Mouse (Mus musculus) heart, embryonic 13.5 days (tissue): ENCODE data around the gene Zfp488. TPM values are rescaled to one million over a fixed set of nuclear protein-coding genes. Genes with fewer than 3 reads are reported as not detected.

Source experiments
- ATAC-seq: fragments of 200-750 bp; cut with Nextera tagmentation; 2 replicates; pipeline ENCODE4 v1.8.0; 2017; ENCODE audit warnings: moderate TSS enrichment; ENCODE audit not compliant: insufficient number of reproducible peaks, low FRiP score, low TSS enrichment; ENCODE audit errors: extremely low read depth
- H3K27ac ChIP-seq: fragments of 300-500 bp; sonication (generic); replicated peaks from 2 replicates; pipeline ENCODE4 v1.5.1; 2015; ENCODE audit warnings: moderate library complexity, mild to moderate bottlenecking, inconsistent platforms
- H3K27me3 ChIP-seq: fragments of 300-500 bp; sonication (generic); replicated peaks from 2 replicates; pipeline ENCODE4 v1.6.1; 2015; ENCODE audit warnings: mild to moderate bottlenecking, inconsistent platforms
- H3K36me3 ChIP-seq: fragments of 300-500 bp; sonication (generic); 2 replicates; pipeline ENCODE4 v1.6.1; 2015; ENCODE audit warnings: mild to moderate bottlenecking, inconsistent platforms
- H3K4me1 ChIP-seq: fragments of 300-500 bp; sonication (generic); 2 replicates; pipeline ENCODE4 v1.6.1; 2015; ENCODE audit warnings: inconsistent platforms
- H3K4me2 ChIP-seq: fragments of 300-500 bp; sonication (generic); 2 replicates; pipeline ENCODE4 v1.6.1; 2015; ENCODE audit warnings: inconsistent platforms, mild to moderate bottlenecking, moderate library complexity
- H3K4me3 ChIP-seq: fragments of 300-500 bp; sonication (generic); 2 replicates; pipeline ENCODE4 v1.5.1; 2015; ENCODE audit warnings: moderate library complexity, mild to moderate bottlenecking, inconsistent platforms
- H3K9ac ChIP-seq: fragments of 300-500 bp; sonication (generic); 2 replicates; pipeline ENCODE4 v1.6.1; 2015; ENCODE audit warnings: inconsistent platforms, mild to moderate bottlenecking, moderate library complexity
- H3K9me3 ChIP-seq: fragments of 300-500 bp; sonication (generic); 2 replicates; pipeline ENCODE4 v1.6.1; 2016; ENCODE audit warnings: inconsistent platforms
- WGBS: fragments of 180-500 bp; shearing (Covaris S2); methylation state at CpG from one replicate; pipeline ENCODE4 v1.1.7; 2015; ENCODE audit warnings: mixed read lengths; 5-methylcytosine and 5-hydroxymethylcytosine counted together
- polyA plus RNA-seq: library from polyadenylated mRNA; unstranded; fragments of >200 nt; fragmentation: Nextera tagmentation; extraction: Ambion mirVana; gene quantifications from 2 replicates; pipeline ENCODE4 v1.2.1, GENCODE M21; 2015

Gene Zfp488
- polyA plus RNA-seq, 1 experiment from 2014 or later, result 0.03 TPM

DNA sequence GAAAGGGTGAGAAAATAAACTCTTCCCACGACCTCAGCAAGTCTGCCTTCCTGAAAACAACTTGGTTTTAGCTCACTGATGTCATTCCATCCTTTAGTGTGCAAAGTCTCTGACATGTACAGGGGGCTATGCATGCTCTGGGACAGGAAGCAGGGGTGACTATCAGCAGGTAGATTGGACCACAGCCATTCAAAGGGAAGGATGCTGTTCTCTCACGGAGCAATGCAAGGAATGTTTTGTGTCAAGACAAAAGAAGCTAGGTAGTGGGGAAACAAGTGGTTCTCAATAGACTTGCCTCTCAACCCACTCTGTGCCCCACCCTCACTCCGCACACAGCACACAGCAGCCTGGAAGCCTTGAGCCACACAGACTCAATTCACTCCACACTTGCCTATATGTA is 10.6 kb upstream of the Zfp488 start:
- Histone ChIP-seq H3K4me2 (no peak overlapping the region), H3K27ac (no peak overlapping the region), H3K9me3 (no peaks in the 10 kb centered on the region), H3K36me3 (no peaks in the 10 kb centered on the region), H3K27me3 (peaks cover 4% of the 10 kb centered on the region; the same call in 1 of the 2 replicates), H3K9ac (no peak overlapping the region), H3K4me3 (no peak overlapping the region), H3K4me1 (peaks cover 7% of the 10 kb centered on the region)
- ATAC-seq, result no peak
- WGBS, result 48% methylated on average over 3 of the region's 3 CpGs

DNA sequence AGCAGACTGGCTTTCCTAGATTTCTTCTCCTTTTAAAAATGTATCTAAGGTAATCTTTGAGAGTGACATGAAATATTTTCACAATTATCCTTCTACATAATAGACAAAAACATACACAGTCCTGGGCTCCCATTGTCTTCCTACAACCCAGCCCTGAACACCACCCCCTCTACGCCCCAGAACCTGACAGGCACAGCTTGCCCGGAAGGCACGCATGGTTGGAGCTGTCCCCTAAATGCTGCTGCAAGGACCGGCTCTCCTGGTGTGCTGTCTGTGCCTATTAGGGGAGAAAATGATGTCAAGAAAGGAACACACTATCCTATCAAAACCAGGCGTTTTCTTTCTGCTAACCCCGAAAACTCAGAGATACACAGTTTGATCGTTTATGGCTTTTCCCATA is 816 bp downstream of the Zfp488 start:
- Histone ChIP-seq H3K27ac (no peak overlapping the region), H3K9ac (no peak overlapping the region), H3K4me1 (peaks cover 15% of the 10 kb centered on the region; the same call in 1 of the 2 replicates), H3K4me2 (no peak overlapping the region), H3K9me3 (no peaks in the 10 kb centered on the region), H3K4me3 (no peak overlapping the region), H3K36me3 (no peaks in the 10 kb centered on the region), H3K27me3 (peaks cover 43% of the 10 kb centered on the region)
- no peak for ATAC-seq
- 36% methylated on average over 7 of the region's 7 CpGs for WGBS

DNA sequence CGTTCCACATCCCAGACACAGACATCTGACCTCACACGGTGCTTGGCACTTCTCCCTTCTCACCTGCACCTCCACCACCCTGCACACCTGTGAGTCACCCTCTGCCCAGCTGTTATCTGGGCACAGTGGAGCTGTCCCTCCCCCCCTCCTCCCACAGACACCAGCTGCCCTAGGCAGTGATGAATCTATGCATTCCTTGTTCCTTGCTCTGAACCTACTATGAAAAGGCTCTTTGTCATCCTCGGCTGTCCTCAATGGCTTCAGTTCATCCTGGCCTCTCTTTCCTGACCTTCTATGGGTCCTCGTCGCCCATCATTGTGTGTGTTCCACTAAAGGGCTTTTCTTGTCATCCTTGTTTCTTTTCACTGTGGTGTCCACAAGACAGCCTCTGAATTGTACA is 3.8 kb downstream of the Zfp488 start:
- H3K9ac ChIP-seq, result no peak overlapping the region
- H3K4me1 ChIP-seq, result peaks cover 15% of the 10 kb centered on the region; the same call in 1 of the 2 replicates
- H3K9me3 ChIP-seq, result no peaks in the 10 kb centered on the region
- no peak overlapping the region for H3K4me3 ChIP-seq
- no peak overlapping the region for H3K4me2 ChIP-seq
- ATAC-seq, result no peak
- H3K36me3 ChIP-seq, result no peaks in the 10 kb centered on the region
- 64% methylated on average over 5 of the region's 5 CpGs for WGBS
- H3K27me3 ChIP-seq, result peaks cover 46% of the 10 kb centered on the region
- no peak overlapping the region for H3K27ac ChIP-seq

DNA sequence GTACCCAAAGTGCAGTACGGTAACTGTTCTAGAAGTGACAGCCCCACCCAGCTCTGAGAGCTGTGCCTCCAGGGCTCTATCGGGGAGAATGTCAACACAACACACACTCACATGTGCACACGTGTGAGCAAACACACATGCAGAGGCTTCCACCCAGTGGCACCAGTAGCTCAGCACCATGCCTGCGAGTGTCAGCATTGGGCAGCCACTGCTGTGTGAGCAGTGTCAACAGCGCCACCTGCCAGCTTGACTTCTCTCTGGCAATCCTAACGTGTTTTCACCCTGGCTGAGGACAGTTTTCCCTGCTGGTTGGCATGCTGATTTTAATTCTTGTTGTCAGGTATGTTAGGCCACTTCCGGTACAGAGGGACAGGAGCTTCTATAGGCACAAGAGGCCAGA is 5.9 kb downstream of the Zfp488 start:
- H3K4me2 ChIP-seq, result no peak overlapping the region
- peaks cover 25% of the 10 kb centered on the region for H3K27me3 ChIP-seq
- H3K27ac ChIP-seq, result no peak overlapping the region
- 38% methylated on average over 7 of the region's 7 CpGs for WGBS
- no peaks in the 10 kb centered on the region for H3K36me3 ChIP-seq
- ATAC-seq, result no peak
- no peak overlapping the region for H3K9ac ChIP-seq
- no peaks in the 10 kb centered on the region for H3K9me3 ChIP-seq
- H3K4me3 ChIP-seq, result no peak overlapping the region
- peaks cover under 1% of the 10 kb centered on the region; the same call in 1 of the 2 replicates for H3K4me1 ChIP-seq

DNA sequence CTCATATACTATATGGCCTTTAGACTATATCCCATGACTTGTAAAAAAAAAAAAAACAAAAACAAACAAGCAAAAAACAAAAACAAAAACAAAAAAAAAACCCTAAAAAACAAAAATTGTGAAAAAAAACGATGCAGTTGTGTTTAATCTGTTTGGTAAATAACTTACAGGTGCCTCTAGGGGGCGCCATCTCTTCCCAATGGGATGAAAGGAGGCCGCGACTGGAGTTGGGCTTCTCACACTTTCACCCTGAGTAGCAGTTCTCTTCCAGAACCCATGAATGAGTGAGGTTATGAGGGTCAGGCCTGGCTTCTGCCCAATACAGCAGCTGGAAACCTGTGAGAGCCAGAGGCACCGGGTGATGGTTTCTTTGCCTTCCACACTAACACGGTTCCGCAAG is 12.9 kb downstream of the Zfp488 start:
- Histone ChIP-seq H3K4me1 (no peaks in the 10 kb centered on the region), H3K9me3 (no peaks in the 10 kb centered on the region), H3K27ac (no peak overlapping the region), H3K27me3 (no peaks in the 10 kb centered on the region), H3K4me2 (no peak overlapping the region), H3K9ac (no peak overlapping the region), H3K36me3 (no peaks in the 10 kb centered on the region), H3K4me3 (no peak overlapping the region)
- WGBS, result 51% methylated on average over 7 of the region's 7 CpGs
- no peak for ATAC-seq

DNA sequence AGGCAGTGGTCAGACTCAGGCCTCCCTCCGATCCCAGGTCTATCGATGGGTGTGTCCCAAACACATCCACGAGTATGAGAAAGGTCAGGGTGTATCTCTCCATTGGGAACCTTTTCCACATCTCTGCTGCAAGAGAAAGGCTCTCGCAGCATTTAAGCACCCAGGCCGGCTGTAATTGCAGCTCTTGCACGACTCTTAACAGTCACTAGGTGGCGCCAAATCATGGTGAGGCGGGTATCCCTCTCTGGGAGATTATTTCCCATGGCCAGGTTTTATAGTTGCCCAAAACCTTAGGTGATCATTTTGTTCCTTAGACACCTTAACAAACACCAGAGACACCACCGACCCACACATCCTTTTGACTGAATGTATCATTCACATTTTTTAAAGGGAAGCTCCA is 19.2 kb downstream of the Zfp488 start:
- ATAC-seq, result no peak

DNA sequence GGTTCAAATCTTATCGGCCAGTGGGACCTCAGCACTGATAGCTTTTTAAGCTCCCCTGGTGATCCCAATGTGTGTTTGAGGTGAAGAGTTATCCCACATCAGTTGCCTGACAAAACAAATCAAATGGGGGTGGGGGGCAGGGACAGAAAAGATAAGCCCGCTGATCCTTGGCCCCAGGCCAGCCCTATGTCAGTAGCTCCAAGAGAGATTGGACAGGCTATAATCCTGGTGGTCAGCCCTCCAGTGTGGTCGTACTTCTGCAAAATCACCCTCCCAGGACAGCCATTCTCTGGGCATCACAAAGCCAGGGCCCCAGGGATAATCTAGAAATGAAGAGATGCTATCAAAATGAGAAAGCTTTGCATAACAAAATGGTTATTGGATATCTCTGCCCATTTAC is 19.7 kb downstream of the Zfp488 start:
- no peaks in the 10 kb centered on the region for H3K9me3 ChIP-seq
- no peak overlapping the region for H3K9ac ChIP-seq
- H3K4me1 ChIP-seq, result peaks cover 14% of the 10 kb centered on the region
- H3K27ac ChIP-seq, result no peak overlapping the region
- no peak overlapping the region for H3K4me3 ChIP-seq
- no peak for ATAC-seq
- 0 out of 2 replicates have a peak, but pooled peaks cover 3% of the 10 kb centered on the region for H3K27me3 ChIP-seq
- 6% methylated on average over 3 of the region's 3 CpGs for WGBS
- no peak overlapping the region for H3K4me2 ChIP-seq
- no peaks in the 10 kb centered on the region for H3K36me3 ChIP-seq

More for the DNA sequence above, 19.2 kb downstream of the Zfp488 start:
- Histone ChIP-seq H3K36me3 (no peaks in the 10 kb centered on the region), H3K9me3 (no peaks in the 10 kb centered on the region), H3K4me1 (peaks cover 14% of the 10 kb centered on the region), H3K27ac (no peak overlapping the region), H3K27me3 (0 out of 2 replicates have a peak, but pooled peaks cover 3% of the 10 kb centered on the region), H3K4me2 (no peak overlapping the region), H3K4me3 (no peak overlapping the region), H3K9ac (no peak overlapping the region)
- WGBS, result 6% methylated on average over 9 of the region's 9 CpGs

DNA sequence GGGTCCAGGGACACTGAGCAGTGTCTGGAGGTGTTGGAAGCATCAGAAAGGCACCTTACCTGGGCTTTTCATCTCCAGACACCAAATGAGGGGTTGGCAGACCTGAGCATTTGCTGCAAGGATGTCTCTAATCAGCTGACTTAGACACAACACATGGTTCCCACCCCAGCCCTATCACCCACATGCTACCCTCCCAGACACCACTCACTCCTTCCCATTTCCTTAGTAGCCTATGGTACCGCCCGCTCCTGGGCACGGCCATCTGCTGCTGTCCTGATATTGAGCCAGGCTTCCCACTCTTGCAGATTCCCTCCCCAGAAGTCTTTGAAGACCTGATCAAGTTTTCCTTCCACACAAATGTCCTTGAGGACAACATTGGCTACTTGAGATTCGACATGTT is 20.4 kb downstream of the Zfp488 start:
- 55% methylated on average over 4 of the region's 4 CpGs for WGBS
- no peak overlapping the region for H3K4me3 ChIP-seq
- H3K4me1 ChIP-seq, result peaks cover 14% of the 10 kb centered on the region
- H3K27me3 ChIP-seq, result 0 out of 2 replicates have a peak, but pooled peaks cover 3% of the 10 kb centered on the region
- H3K36me3 ChIP-seq, result no peaks in the 10 kb centered on the region
- H3K9ac ChIP-seq, result no peak overlapping the region
- H3K9me3 ChIP-seq, result no peaks in the 10 kb centered on the region
- H3K27ac ChIP-seq, result no peak overlapping the region
- no peak overlapping the region for H3K4me2 ChIP-seq
- no peak for ATAC-seq

DNA sequence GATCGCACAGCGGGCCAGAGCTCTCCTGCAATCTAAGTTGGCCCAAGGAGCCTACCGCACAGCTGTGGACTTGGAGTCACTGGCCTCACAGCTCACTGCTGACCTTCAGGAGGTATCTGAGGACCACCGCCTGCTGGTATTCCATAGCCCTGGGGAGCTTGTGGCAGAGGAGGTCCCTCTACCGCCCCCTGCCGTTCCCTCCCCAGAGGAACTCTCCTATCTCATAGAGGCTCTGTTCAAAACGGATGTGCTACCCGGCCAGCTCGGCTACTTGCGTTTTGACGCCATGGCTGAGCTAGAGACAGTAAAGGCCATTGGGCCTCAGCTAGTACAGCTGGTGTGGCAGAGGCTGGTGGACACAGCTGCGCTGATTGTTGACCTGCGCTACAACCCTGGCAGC is 22.5 kb downstream of the Zfp488 start:
- H3K9ac ChIP-seq, result no peak overlapping the region
- no peak overlapping the region for H3K4me3 ChIP-seq
- H3K36me3 ChIP-seq, result no peaks in the 10 kb centered on the region
- 61% methylated on average over 13 of the region's 13 CpGs for WGBS
- no peak for ATAC-seq
- H3K4me1 ChIP-seq, result peaks cover 14% of the 10 kb centered on the region
- H3K27ac ChIP-seq, result no peak overlapping the region
- H3K9me3 ChIP-seq, result no peaks in the 10 kb centered on the region
- H3K27me3 ChIP-seq, result 0 out of 2 replicates have a peak, but pooled peaks cover 3% of the 10 kb centered on the region
- H3K4me2 ChIP-seq, result no peak overlapping the region

DNA sequence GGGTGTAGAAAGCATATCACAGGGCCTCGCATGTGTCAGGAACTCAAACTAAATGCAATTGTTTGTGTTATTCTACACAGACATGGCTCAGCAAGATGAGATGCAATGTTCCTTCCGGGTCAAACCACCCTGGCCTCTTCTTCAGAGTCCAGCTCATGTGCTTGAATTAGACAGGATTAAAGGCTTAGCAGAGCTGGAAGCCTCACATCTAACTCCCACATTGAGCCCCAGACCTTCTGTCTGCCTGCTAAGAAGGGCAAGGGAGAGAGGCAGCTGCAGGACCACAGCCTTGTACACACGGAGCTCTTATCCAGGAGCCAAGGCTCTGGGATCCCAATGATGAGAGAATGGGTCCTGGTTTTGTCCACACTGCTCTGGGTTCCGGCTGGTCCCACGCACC is 24.8 kb downstream of the Zfp488 start, which contains the start of gene Rbp3:
TSS of gene Rbp3 (plus strand) at position 243 of the 400 bp plus-strand sequence.
- H3K4me2 ChIP-seq, result no peak within 1 kb of the TSS
- H3K4me3 ChIP-seq, result no peak within 1 kb of the TSS
- no peaks in the 10 kb centered on the region for H3K36me3 ChIP-seq
- 69% methylated on average over 5 of the region's 5 CpGs for WGBS
- peaks cover 9% of the 10 kb centered on the region for H3K4me1 ChIP-seq
- H3K27me3 ChIP-seq, result no peaks in the 10 kb centered on the region
- no peak within 1 kb of the TSS for H3K9ac ChIP-seq
- H3K9me3 ChIP-seq, result no peaks in the 10 kb centered on the region
- no peak within 1 kb of the TSS for H3K27ac ChIP-seq
- no peak for ATAC-seq

DNA sequence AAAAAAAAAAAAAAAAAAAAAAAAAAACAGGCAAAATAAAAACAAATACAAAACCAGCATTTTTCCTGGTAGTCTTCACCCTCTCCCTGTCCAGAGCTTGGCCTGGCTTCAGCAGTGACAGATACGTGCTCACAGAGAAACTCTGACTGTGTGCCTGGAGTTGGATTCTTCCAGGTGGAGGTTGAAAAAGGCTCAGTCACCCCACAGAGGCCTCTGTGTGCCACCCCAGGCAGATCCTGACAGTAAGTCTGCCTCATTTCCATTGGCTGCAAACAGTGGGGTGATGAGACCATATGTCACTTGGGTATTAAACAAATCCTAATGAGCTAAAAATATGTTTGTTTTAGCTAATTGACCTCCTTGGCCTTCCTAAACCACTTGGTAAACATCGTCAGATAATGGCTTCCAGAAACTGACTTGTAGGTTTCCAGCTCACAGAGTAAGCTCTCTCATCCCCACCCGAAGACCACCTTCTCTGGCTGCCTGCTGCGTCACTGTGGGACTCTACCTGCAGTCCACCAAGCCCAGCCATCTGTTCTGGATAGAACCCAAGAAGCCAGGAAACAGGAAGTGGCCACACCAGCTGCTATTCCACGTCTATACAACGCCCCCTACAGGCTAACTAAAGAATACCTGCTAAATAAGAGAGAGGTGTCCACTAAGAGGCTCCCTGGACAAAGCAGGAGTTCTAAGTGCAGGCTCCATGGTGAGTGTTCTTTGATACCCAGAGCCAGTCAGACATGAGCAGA is 26.2 kb downstream of the Zfp488 start:
- Histone ChIP-seq H3K27ac (no peak overlapping the region), H3K27me3 (no peaks in the 10 kb centered on the region), H3K9me3 (no peaks in the 10 kb centered on the region), H3K4me2 (no peak overlapping the region), H3K9ac (no peak overlapping the region), H3K4me1 (no peaks in the 10 kb centered on the region), H3K4me3 (no peak overlapping the region), H3K36me3 (no peaks in the 10 kb centered on the region)
- 50% methylated on average over 6 of the region's 6 CpGs for WGBS
- no peak for ATAC-seq

DNA sequence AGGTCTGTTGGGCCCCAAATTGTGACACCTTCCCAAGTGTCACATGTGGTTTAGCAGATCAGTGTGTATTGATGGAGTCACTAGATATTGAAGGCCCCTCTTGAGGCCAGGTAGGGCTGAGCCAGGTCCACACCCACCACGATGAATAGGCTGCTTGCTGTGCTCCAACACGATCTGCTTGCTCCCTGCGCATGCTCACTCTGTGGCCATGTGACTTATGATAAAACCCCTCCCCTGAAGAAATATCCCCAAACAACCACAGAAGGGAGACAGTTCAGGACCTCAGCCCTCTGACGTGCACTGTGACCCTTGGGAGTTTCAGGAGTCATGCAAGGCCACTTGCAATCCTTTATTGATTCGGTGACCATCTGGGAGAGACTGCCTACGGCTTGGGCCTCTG is 32.4 kb downstream of the Zfp488 start:
- Histone ChIP-seq H3K27me3 (no peaks in the 10 kb centered on the region), H3K9me3 (no peaks in the 10 kb centered on the region), H3K4me1 (peaks cover 6% of the 10 kb centered on the region; the same call in 1 of the 2 replicates), H3K4me2 (no peak overlapping the region), H3K36me3 (no peaks in the 10 kb centered on the region), H3K9ac (no peak overlapping the region), H3K4me3 (no peak overlapping the region), H3K27ac (no peak overlapping the region)
- no peak for ATAC-seq
- 72% methylated on average over 6 of the region's 6 CpGs for WGBS
